Mouse (Mus musculus) thymus, adult 2 months (tissue): Measurements from ENCODE around the gene Lrrc31.

Experiments used
- CTCF ChIP-seq: fragments of 200-500 bp; IDR thresholded peaks from 2 replicates; pipeline ENCODE4 v1.5.1; 2012; ENCODE audit warnings: mild to moderate bottlenecking, control low read depth, low read length, moderate library complexity, borderline replicate concordance; ENCODE audit not compliant: control insufficient read depth, poor library complexity, insufficient read depth; ENCODE audit errors: extremely low read depth
- POLR2A ChIP-seq: fragments of 200-500 bp; IDR thresholded peaks from 2 replicates; pipeline ENCODE4 v1.6.1; 2012; ENCODE audit warnings: mild to moderate bottlenecking, low read length, control low read depth, moderate library complexity; ENCODE audit not compliant: control insufficient read depth, poor library complexity, insufficient read depth; ENCODE audit errors: extremely low read depth

GRCm38 (mm10) chr3:30683190-30683589 is 16.5 kb downstream of the Lrrc31 start:
- TF ChIP-seq POLR2A (no peak), CTCF (no peak)
